Mouse (Mus musculus): ENCODE data around the gene Hmgb1.

Gene Hmgb1

DNA sequence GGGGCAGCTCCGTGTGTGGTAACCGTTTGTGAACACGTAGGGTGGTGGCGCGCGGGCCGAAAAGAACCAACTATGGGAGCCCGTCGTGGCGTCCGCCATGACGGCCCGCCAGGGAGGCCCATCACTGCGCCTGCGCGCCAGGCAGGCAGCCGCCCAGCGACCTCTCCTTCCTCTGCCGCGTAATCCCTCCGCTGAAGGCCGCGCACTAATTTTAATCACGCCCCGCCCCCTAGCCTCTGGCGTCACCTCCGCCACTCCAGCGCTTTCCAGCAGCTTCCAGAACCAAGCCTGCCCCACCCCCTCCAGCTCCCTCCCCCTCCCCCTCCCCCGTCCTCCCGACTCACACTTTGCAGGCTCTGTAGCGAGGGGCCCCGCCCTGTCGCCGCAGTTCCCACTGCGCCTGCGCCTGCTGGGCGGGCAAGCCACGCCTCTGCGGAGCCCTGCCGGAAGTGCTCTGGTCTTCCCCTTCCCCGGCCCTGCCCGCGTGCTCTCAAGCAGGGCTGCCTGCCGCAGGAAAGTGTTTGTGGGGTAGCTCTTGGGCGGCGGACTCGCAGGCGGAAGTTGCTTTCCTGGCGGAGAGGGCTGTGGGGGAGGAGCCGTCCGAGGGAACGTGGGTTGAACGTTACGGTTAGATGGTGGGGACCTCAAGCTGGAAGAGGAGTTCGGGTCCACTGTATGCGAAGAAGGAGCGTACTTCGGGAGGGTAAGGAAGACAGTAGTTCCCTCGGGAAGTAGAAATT, at the start of gene Hmgb1, which contains the start of gene Uspl1:
Gene Hmgb1 (minus strand): TSS at position 386 of the 740 bp plus-strand sequence.
Gene Uspl1 (plus strand): TSS at position 247 of the 740 bp plus-strand sequence.
- DNase-seq: peak; percentile 98 to 99

GRCm38 (mm10) chr5:149229619-149230339, 45.5 kb upstream of the Hmgb1 start:
- no peak for DNase-seq

GRCm38 (mm10) chr5:149228700-149229618, 44.7 kb upstream of the Hmgb1 start:
- DNase-seq: peak; percentile 89 to 92

GRCm38 (mm10) chr5:149224666-149225065, 40.4 kb upstream of the Hmgb1 start:
- no peak for DNase-seq

DNA sequence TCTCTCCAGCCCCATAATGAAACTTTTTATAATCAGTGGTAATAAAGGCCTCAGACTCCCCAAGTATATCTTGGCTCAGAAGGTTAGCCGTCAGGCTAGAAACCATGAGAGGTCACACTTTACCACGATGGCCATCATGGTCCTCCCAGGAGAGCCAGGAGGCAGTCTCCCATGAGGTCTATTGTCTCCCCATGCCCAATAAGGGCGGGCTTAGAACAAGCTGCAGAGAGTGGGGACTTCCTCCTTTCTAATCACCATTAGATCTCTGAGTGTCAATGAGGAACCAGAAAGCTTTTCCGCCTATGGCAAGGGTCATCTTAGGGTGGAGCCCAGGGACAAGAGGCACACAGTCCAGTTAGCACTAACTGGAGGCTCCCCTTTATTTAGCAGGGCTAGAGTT, 37.1 kb upstream of the Hmgb1 start:
- no peak for DNase-seq

- no peak for DNase-seq
Observed at GRCm38 (mm10) chr5:149219493-149219892, 35.2 kb upstream of the Hmgb1 start.

- DNase-seq: no peak
Observed at GRCm38 (mm10) chr5:149217524-149218357, 33.5 kb upstream of the Hmgb1 start.

GRCm38 (mm10) chr5:149215540-149215939, 31.3 kb upstream of the Hmgb1 start:
- DNase-seq: no peak

DNA sequence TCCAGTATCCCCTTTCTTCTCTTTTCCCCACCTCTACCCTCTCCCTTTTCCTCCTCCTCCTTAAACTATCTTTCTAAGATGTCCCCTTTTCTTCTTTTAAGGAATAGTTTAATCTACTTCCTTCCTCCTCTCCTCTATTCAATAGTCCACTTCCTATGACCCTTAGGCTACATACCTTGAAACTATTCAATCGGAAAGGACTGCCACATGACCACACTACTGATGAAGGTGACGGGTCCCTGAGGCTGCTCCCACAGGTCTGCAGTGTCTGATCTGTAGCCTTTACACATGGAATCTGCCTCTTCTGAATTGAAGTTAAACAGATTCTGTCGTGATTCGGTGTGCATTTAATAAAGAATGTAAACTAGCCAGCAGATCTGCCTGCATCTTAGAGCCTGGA, 28.5 kb upstream of the Hmgb1 start:
- no peak for DNase-seq

DNA sequence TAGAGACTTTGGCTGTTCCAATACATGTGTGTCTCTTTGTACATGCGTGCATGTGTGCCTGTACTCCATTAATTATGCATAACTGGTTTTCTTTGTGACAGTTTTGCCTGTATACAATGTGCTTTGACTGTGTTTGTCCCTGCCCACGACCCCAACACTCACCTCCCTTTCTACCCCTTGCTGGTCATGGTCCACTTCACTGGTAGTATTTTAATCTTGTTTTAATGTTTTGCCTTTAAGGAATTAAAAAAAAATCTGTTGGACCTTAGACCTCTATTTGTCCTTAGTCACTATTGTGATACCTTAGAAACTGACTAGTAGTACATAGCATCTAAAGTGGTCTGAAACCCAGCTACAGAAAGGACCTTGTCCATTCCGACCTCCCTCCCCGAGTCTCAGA, 26.8 kb upstream of the Hmgb1 start:
- no peak for DNase-seq

DNA sequence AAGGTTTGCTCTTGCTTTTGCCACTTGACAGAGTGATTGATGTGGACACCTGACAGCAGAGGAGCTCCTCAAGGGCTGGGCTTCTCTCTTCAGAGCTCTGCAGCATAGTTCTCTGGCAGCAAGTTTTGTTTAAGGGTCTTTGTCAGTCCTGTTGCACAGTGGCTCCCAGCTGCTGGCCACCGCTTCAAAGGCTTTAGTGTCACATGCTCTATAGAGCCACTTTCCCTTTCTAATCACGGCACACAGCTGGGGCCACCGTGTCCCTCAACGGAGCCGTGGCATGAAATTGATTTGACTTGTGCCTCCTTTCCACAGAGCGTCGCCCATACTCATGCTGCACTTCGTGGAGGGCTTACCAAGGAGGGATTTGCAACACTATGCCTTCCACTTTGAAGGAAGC, 25.0 kb upstream of the Hmgb1 start:
- DNase-seq: no peak

DNA sequence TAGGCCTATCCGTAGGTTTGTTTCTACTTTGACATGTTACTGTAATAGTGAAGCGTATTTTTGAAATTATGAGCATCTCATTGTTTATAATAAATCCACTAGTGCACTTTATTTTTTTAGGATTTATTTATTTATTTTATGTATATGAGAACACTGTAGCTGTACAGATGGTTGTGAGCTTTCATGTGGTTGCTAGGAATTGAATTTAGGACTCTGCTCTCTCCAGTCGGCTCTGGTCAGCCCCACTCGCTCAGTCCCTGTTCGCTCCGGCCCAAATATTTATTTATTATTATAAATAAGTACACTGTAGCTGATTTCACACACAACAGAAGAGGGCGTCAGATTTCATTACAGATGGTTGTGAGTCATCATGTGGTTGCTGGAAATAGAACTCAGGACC, 24.5 kb upstream of the Hmgb1 start:
- no peak for DNase-seq

DNA sequence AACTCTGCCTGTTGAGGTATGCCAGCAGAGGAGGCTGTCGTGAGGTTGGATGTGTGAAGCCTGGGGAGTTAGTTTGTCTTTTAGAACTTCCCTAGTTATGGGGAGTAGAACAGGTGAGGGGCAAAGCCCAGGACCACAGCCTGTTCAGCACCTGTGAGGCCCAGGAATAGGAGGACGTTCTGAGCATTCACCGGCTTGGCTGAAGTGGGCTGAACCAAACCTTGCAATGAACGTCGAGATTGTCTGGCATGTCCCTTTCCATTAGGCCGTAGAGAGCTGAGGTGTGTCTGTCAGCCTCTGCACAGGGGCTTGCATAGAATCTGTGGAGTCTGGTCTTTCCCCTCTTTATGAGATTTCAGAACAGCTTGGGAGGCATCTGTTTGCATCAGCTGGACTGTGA, 23.4 kb upstream of the Hmgb1 start:
- no peak for DNase-seq

DNA sequence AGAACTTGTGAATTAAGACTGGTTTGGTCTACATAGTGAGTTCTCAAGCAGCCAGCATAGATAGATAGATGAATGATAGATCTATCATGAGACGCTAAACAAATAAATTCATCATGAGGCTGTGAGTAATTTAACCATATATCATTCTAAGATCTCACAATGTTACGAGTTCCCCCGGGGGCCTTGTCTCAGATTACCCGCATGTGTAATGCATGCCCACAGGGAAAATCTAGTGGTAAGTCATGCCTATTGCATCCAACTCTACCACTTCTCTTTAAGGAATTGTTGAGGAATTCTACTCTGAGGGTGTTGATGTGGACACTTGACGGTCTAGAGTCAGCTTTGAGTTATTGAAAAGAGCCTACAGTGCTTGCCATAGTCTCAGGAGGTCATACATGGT, 22.0 kb upstream of the Hmgb1 start:
- no peak for DNase-seq

GRCm38 (mm10) chr5:149205265-149205664, 21.0 kb upstream of the Hmgb1 start:
- DNase-seq: no peak

DNA sequence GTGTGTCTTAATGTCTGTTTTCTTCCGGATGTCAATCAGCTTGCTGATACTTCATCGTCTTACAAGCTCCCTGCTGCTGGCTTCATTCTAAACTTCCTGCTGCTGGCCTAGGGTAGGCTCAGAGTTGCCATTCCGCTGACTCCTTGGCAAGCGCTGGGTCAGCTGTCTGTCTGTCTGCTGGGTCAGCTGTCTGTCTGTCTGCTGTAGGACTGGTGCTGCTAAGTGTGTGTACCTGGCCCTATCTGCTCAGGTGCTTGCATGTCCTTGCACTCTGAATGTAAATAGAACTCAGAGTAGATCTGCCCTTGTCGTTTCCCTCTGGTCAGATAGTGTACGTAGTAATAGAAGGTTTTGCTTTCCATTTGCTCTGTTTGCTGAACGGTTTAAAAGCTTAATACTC, 20.5 kb upstream of the Hmgb1 start:
- no peak for DNase-seq

DNA sequence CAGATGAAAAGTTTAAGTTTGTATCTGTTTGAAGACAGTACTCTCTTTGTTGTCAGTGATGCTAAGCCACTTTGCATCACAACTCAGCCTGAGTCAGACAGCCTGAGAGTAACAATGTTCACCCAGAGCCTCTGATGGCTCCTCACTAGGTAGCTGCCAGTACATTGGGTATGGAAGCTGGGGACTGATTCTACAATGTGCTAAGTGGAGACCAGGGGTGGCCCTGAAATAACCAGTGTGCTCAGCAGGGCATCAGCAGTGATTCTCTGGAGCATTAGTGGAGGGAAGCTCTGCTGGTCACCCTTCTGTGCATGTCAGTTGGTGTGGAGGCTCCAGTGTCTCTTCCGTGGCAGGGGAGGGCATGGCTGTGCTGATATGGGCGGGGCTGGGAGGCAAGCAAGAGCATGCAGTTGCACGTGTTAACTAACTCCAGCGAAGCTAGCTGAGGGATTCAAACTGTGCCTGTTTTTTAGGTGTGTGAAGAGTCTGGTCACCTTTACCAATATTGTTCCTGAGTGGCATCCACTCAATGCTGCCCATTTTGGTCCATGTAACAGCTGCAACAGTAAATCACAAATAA, 19.6 kb upstream of the Hmgb1 start:
- no peak for DNase-seq

DNA sequence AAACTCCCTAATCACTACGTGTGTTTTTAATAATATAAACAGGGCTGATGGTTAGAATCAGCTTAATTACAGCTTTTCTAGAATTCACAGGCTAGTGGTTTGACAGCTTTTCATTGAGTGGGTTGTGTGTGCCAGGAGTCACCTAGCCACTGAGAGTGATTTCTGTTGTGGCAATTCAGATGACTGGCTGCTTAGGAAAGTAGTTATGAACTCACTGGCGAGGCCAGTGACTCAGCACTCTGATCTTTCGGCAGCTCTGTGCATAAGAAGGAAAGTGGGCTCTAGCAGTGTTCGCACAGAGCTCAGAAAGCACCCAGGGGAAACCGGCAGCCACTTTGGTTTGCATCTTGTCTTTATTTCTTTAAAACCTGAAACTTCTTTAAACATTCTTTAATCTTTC, 18.7 kb upstream of the Hmgb1 start:
- no peak for DNase-seq

DNA sequence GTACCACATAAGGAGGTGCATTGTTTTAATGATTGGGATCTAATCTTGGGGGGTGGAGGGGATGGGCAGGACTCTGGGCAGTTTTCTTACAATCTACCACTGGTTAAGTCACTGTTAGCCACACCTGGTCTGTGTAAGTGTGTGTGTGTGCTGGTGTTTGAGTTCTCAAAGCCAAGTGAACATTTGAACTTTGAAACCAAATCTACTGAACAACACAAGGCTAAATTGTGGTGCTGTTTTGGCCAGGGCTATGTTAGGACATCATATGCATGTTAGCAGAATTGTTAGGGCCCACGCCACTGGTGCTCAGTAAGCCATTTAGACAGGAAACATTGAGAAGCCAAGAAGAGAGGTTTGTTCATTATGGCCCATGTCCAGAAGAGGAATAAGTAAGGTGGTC, 14.5 kb upstream of the Hmgb1 start:
- no peak for DNase-seq

DNA sequence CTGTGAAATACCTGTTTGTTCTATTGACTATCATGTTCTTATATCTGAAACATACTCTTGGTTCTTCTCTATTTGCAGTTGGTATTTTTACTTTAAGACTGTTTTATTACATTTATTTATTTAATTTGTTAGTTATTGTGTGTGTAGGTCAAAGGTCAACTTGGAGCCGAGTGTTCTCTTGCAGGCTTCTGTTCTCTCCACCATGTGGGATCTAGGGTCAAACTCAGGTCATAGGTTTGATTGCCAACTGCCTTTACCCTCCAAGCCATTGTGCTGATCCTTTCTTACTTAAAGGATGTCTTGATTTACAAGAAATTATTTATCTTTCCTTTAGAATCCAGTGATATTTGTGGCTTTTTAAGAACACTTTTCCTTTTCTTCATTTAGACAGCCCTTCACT, 12.3 kb upstream of the Hmgb1 start:
- no peak for DNase-seq

- no peak for DNase-seq
Observed at GRCm38 (mm10) chr5:149190160-149190559, 5.9 kb upstream of the Hmgb1 start.

- no peak for DNase-seq
Observed at GRCm38 (mm10) chr5:149185806-149186205, 1.5 kb upstream of the Hmgb1 start.

Data from thymus, adult 18-20 months (tissue).